Mouse (Mus musculus): Measurements from ENCODE around the gene 1700123L14Rik. TPM values are rescaled to one million over a fixed set of nuclear protein-coding genes. Genes with fewer than 3 reads are reported as not detected.

Gene 1700123L14Rik
- not detected for polyA plus RNA-seq (2014; fragmentation: Illumina TruSeq; extraction: RNeasy Lipid Tissue Mini Kit (QIAGEN cat#74804); ENCODE audit: low read depth, low replicate concordance)

GRCm38 (mm10) chr6:96165818-96166379, at the start of gene 1700123L14Rik:
1700123L14Rik (minus strand) TSS chr6:96166243.

Other genes starting within 250 kb of the 1700123L14Rik start
- gene Fam19a1, start 53.1 kb downstream of the 1700123L14Rik start, polyA plus RNA-seq (2014; fragmentation: Illumina TruSeq; extraction: RNeasy Lipid Tissue Mini Kit (QIAGEN cat#74804); ENCODE audit: low read depth, low replicate concordance), result not detected

All from liver, adult 10 weeks (tissue).